Mouse (Mus musculus) ES-E14 (cell line): ENCODE data around the gene Defb25.

ENCODE experiments used
- CHD2 ChIP-seq: IDR thresholded peaks from 2 replicates; pipeline ENCODE4 v1.6.1; 2014; ENCODE audit warnings: mild to moderate bottlenecking, low read depth, low read length, inconsistent platforms
- MAFK ChIP-seq: IDR thresholded peaks from 2 replicates; pipeline ENCODE4 v1.6.1; 2014; ENCODE audit warnings: mild to moderate bottlenecking, low read depth, low read length, inconsistent platforms; ENCODE audit not compliant: insufficient read depth
- ZC3H11A ChIP-seq: IDR thresholded peaks from 2 replicates; pipeline ENCODE4 v1.6.1; 2012; ENCODE audit warnings: low read depth, mild to moderate bottlenecking, inconsistent platforms, low read length, borderline replicate concordance
- ZNF384 ChIP-seq: IDR thresholded peaks from 2 replicates; pipeline ENCODE4 v1.6.1; 2012; ENCODE audit warnings: low read depth, low read length, inconsistent platforms

DNA sequence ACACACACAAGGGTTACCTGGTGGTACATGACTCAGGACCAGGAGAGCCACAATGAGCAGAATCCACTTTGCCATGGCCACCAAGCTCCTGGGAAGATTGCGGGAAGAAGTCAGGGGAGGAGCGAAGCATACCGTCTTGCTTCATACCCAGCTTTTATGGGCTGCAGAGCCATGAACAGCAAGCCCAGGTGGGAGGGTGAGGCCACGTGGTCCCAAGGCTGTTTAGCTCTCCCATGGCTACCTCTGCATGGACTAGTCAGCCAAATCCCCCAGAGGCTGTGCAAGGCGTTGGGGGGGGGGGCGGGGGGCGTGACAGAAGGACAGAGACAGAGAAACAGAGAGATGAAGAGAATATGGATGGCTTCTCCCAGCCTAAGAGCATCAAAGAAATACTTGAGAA is at the start of gene Defb25:
- TF ChIP-seq ZC3H11A: no peak
- TF ChIP-seq CHD2: no peak
- no peak for TF ChIP-seq ZNF384
- no peak for TF ChIP-seq MAFK
